Mouse (Mus musculus) testis, postnatal 14 days (tissue): ENCODE measurements around the gene Ube2b.

Experiments
- DNase-seq: peaks from one replicate; pipeline ENCODE4 v3.0.0; 2021; ENCODE audit warnings: low spot score

Ube2b gene

DNA sequence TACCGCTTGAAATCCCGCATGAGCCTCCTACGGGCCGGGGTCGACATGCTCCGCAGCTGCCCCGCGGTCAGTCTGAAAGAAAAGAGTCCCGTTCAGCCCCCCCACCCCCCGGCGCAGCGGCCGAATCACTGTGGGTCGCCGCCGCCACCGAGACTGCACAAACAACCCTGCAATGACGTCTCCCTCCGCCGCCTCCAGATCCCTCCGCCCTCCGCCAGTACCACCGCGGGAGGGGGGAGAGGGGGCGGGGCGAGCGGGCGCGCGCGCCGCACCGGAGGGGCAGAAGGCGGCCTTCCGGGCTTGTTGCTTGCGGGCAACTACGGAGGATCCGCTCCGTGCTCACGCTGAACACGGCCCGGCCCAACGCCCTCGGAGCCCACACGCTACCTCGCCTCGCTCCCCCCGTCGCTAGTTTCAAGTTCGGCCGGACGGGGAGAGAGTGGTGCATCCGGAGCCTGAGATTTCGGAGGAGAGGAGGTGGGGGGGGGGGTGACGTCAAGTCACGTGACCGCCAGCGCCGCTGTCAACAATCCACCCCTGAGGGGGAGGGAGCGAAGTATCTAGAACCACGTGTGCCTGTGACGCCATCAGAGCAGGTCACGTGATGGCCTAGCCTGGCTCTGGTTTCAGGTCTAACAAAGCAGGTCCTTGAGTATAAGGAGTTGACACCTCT is at the start of gene Ube2b:
Ube2b (minus strand) TSS at position 473 of the 673 bp plus-strand sequence.
- peak; percentile 94 for DNase-seq

DNA sequence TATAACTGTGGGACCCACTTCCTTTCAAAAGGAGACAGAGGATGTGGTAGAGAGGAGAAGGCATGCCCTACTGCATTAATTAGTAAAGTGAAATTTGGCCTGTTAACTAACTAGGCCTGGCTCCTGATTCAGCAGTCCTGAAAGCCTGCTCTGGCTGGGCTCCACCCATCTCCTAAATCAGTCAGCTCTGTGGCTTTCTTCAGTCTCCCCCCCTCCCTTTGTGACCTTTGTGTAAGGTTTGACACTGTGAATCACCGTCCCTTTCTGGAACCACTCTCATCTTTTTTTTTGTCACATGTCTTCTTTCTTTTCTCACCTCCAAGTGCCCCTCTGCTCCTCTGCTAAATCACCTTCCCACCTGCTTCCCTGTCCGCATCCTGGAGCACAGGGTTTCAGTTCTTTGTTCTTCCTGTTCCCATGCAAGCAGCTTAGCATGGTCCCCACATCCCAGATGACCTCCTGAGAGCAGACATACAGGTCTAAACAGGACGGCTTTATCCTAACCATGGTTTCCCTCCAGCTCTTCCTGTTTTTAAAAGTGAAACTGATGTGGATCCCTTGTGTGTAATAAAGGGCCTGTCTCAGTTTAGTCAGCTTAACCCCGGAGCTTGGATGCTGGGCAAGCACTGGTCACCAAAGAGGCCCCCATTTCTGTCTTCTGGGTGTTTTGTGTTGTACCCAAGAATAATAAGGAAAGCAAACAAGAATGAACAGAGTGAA is 46.0 kb upstream of the Ube2b start:
- DNase-seq, result no peak

DNA sequence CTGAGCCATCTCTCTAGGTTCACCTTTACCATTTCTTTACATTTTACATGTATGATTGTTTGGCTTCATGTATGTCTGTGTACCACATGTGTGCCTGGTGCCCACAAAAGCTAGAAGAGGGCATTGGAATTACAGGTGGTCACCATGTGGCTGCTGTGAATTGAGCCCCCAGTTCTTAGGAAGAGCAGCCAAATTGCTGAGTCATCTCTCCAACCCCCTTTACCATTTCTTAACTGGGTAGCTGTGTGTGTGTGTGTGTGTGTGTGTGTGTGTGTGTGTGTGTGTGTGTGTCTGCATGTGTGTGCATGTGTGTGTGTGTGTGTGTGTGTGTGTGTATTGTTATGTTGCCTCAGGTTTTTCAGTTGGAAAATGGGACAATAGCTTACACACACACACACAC is 43.6 kb upstream of the Ube2b start:
- no peak for DNase-seq

DNA sequence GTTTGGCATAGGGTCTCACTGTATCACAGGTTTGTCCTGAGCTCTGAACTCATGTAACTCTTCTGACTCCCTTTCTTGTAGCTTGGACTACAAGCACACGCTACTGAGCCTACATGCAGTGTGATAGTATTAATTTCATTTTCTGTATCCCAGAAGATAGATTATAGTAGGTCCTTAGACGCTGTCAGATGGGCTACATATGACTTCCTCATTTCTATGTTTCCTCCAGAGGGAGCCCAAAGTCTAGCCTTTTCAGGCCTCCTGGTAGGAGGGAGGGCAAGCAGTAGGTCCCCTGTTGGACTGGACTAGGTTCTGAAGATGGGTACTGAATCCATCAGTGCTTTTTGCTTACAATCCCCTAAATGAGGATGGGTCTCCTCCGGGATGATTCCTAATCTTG is 42.7 kb upstream of the Ube2b start:
- no peak for DNase-seq

DNA sequence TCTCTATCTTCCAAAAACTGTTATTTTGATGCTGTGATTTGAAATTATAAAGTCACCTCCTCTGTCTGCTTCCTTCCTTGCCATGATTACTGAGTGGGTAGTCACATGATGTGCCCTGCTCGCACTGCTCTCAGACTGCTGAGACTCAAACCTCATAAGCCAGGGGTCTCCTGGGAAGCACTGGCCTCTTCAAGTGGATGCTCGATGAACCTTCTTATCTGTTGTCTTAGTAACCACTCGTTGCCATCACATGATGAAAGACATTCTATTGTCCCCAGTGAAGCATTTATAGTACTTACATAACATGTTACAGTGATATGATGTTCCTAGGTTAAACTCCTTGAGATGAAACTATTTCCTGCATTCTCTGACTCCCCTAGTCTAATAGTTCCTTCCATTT is 37.1 kb upstream of the Ube2b start:
- no peak for DNase-seq

DNA sequence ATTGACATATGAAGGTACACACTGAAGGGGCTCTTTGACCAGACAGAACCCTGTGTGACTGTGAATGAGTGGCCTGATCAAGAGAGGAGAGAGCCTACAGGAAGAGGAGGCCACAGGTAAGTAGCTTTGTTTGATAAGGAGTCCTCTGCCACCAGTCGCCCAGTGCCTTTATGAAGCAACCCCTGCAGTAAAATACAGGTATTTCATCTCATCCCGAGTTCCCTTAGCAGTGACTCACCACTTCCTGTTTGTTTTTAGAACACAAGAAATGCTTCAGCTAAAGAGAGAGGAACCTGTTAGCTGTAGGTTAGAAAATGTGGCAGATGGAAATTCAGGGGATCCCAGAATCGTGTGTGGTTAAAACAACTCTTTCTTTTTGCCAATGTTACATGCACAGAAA is 35.3 kb upstream of the Ube2b start:
- no peak for DNase-seq

DNA sequence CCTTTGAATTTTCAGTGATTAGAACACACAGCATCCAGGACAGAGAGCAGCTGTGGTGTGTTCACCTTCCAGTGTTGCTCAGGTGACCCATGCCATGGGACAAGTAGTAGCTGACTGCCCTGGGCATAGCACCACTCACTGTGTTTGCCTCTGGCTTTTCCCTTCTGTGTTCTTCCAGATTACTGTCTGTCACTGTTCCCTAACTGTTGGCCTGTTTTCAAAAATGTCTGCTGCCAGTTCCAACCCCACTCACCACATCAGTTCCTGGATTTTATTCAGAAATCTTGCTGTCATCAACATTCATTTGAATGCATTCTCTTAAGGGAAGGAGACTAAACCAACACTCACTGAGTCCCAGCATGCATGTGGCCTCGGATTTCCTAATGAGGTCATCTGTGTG is 33.4 kb upstream of the Ube2b start:
- no peak for DNase-seq

DNA sequence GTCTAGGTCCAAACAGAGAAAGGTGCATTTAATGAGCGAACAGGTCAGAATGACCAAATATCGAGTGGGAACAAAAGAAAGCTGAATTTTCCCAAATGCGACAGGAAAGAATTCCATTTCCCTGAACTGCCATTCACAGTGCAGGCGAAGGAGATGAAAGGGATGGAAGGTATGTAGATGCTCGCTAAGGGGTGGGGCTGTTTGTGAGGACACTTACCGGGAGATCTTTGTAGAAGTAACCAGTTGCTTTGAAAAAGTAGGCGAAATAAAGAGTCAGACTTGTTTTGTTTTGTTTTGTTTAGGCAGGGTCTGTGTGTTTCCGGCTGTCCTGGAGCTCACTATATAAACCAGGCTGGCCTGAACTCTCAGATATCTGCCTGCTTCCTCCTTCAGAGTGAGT is 31.8 kb upstream of the Ube2b start:
- DNase-seq, result no peak

DNA sequence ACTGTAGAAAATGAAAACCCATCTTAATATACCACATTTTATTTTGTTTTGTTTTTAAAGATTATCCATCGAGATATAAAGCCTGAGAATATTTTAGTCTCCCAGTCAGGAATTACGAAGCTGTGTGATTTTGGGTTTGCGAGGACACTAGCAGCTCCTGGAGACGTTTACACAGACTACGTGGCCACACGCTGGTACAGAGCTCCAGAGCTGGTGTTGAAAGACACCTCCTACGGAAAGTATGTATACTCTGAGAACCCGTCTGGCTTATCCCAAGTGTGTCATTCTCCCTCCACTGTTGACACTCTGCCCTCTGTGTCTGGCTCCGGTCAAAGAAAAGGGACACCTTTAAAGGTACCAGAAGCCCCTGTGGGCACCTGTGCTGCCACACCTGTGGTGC is 17.7 kb upstream of the Ube2b start:
- no peak for DNase-seq

DNA sequence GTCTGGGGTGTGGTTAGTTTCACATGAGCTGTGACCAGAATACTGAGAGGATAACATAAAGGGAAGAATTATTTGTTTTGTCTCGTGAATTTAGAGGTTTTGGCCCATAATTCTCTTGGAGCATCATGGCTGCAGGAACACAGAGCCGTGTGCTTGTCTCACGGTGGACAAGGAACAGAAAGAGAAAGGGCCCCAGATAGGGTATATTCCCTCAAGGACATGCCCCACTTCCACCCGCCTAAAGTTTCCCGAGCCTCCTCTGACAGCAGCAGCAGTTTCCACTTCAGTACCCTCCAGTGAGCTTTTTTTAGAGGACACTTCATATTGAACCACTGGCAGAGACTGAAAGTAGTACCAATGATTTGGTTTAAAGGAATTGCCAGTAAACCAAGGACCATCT is 11.0 kb upstream of the Ube2b start:
- no peak for DNase-seq

DNA sequence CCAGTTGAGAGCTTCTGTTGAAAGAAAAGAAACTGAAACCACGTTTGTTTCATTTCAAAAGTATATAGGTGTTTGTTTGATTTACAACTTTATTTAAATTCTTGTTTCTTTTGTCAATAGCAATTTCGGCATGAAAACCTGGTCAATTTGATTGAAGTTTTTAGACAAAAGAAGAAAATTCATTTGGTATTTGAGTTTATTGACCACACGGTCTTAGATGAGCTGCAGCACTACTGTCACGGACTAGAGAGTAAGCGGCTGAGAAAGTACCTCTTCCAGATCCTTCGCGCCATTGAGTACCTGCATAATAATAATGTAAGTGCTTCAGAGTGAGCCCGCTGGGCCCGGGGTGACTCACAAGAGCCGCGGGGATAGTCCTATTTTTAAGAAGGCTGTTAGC is 10.4 kb upstream of the Ube2b start:
- DNase-seq, result no peak

DNA sequence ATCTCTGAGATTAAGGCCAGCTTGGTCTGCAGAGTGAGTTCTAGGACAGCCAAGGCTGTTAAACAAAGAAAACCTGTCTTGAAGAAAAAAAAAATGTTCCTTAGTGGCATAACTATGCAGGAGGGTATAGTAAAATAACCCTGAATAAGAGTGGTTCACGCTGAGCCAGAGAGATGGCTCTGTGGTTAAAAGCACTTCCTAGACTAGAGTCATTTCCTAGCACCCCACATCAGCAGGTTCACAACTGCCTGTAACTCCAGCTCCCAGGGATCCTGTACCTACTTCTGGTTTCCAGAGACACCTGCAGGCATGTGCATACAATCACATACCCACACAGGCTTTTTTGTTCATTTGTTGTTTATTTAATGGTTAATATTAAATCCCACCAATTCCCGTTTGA is 5.0 kb upstream of the Ube2b start:
- no peak for DNase-seq

DNA sequence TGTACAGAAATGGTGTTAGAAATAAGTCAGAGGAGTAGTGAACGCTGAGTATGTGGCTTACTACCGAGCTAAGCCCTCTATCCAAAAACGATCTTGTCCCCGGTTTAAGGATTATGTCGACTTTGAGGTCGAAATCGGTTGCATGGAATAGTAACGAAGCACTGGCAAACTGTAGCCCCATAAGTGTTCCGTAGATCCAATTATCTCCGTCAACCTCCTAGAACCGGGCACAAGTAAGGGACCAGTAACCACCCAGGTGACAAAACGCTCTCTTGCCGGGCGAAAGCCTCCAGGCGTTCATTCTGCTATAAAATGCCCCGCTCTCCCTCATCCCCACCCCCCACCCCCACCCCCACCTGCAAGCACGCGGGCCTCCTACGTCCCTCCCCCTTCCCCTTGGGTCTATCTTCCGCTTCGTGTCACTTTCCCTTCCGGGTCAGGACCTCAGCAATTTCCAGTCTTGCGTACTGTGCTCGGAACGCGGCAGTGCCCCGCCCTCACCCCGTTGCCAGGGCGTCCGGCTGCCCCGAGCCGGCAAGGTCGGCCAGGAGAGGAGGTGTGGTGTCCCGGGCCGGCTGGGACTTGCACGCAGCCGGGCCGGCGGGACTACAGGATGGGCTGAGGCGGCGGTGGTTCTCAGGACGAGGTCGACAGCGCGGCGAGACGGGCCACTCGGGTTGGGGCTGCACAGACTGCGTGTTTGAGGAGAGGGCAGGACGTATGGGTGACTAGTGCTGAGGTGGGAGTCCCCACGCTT is 3.4 kb upstream of the Ube2b start, which contains the start of gene Cdkl3:
Cdkl3 (plus strand) TSS at position 450 of the 757 bp plus-strand sequence.
- peak; percentile 94 for DNase-seq

DNA sequence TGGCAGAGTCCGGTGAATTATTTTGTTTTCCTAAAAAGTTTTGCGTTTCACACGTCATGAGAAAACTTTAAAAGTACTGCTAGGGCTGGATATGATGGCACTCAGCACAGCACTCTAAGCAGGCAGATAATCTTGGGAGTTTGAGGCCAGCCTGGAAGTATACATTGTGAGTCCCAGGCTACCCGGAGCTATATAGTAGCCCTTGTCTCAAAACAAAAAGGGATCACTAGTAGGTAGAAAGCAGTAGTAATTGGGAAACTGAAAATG is 2.9 kb upstream of the Ube2b start:
- no peak for DNase-seq

DNA sequence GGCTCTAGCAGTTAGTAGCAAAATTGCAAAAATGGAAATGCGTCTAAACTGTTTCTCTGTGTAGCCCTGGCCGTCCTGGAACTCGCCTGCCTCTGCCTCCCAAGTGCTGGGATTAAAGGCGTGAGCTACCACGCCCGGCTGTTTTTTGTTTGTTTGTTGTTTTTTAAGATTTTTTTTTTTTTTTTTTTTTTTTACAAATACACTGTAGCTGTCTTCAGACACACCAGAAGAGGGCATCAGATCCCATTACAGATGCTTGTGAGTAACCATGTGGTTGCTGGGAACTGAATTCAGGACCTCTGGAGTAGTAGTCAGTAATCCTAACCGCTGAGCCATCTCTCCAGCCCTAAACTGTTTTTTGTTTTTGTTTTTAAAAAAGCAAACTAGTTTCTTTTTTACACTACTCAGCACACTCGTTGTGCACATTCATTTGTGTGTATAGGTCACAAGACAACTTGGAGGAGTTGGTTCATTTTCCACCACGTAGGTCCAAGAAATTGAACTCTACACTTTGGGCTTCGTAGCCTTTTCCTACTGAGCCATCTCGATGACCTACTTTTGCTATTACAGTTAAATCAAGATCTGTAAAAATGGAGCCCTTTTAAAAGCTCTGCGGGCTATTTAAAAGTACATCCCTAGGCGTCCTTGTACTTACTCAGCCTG is 2.4 kb upstream of the Ube2b start:
- no peak for DNase-seq

DNA sequence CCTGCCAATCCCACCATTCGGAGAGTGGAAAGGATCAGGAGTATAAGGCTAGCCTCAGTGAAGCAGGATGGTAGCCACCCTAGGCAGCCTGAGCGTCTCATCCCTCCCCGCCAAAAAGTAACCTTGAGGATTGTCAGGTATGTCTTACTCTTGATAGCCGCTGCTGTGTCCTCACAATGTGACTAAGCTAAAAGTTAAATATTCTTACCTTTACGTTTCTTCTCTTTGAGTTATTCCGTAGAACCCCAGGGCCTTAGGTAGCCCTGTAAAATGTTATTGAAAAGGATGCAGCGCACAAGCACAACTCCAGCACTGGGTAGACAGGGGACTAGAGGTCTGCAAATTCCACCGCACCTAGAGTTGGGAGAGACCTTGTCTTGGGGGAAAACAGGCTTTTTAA is 1.3 kb upstream of the Ube2b start:
- no peak for DNase-seq

DNA sequence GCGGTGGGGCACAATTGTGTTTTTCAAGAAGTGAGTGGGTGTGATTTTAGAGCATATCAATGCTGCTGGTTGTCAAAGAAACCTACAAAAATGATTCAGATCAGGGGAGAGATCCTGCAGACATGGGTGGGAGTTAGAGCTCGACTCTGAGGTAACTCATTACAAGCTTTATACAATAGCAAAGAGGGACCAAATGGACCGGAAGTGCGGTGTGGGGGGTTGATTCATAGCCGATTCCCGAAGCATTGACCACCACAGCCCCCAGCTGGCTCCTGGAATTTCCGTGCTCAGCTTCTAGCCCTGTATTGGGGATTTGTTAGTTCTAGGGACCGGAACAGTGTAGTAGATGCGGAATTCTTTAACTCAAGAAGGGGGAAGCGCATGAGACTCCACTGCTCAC is 779 bp upstream of the Ube2b start:
- DNase-seq, result no peak

DNA sequence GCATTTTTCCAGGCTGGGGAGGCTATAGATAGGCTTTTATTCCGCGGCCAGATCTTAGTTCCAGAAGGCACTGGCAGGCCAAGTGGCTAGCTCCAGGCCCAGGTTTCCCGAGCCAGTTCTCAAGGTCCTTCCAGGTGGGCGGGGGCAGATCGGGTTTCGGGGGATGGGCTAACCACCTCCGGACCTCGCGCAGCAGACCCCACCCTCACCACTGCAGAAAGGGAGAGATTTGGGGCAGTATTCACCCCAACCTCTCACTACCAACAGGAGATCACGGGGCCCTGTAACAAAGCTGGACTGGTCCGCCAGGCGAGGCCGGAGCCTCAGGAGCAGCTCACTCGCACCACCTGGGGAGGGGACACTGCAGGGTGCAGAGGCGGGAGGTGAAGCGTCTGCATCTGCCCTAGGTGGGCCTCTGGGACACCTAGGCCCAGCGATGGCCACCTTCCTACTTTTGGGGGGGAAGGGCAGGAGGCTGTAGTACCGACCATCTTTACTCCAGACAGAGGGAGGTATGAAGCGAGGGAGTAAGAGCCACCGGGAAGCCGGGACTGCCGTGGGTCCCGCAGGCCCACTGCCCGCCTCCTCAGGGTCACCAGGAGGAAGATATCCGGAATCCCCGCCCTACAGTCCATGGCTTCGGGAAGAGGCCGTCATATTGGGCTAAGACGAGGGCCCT is 812 bp downstream of the Ube2b start:
- DNase-seq, result peak; percentile 73

DNA sequence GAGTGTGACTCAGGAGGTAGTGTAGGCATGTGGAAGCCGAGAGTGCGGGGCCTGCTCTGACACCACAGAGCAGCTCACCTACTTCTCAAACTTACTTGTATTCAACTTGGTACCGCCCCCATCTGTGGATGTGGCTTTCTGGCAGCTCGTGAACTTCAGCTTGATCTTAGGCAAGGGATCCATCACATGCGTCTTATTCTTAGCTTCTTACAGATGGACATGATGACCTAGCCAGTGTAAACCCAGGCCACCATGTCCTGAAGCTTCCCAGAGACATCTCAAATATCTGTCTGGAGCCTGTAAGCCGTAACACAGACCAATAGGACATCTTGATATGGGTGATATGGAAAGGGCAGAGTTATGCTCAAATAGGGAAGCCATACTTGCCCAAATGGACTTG is 28.9 kb downstream of the Ube2b start:
- DNase-seq, result no peak

DNA sequence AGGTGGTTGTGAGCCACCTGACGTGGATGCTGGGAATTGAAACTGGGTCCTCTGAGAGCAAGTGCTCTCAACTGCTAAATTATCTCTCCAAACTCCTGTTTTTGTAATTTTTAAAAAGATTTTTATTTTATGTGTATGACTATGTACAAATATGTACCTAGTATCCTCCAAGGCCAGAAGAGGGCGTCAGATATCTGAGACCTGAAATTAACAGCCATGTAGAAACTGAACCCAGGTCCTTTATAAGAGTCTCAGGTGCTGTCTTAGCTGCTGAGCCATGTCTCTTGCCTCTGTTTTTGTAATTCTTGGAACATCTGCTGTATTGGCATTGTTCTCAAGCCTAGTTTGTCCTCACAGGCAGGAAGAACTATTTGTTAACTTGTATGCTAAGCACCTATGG is 31.1 kb downstream of the Ube2b start:
- DNase-seq, result no peak

DNA sequence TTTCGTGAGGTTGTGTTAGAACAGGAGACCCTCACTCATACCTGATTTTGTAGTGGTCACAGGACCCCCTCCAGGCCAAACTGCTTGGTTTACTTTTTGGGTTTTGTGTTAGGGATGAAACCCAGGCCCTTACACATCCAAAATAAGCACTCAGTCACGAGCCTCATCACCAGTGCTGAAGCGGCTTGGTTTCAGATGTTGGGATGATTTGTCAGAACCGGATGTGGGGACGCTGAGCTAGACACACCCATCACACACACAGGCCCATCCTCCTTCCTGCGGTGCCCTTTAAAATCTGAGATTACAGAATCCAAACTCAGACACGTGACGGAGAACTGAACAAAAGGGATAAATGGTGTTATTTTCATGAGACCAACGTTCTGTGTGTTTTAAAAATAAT is 31.7 kb downstream of the Ube2b start:
- no peak for DNase-seq
